Mouse (Mus musculus): ENCODE measurements around the gene Sowahc.

DNA sequence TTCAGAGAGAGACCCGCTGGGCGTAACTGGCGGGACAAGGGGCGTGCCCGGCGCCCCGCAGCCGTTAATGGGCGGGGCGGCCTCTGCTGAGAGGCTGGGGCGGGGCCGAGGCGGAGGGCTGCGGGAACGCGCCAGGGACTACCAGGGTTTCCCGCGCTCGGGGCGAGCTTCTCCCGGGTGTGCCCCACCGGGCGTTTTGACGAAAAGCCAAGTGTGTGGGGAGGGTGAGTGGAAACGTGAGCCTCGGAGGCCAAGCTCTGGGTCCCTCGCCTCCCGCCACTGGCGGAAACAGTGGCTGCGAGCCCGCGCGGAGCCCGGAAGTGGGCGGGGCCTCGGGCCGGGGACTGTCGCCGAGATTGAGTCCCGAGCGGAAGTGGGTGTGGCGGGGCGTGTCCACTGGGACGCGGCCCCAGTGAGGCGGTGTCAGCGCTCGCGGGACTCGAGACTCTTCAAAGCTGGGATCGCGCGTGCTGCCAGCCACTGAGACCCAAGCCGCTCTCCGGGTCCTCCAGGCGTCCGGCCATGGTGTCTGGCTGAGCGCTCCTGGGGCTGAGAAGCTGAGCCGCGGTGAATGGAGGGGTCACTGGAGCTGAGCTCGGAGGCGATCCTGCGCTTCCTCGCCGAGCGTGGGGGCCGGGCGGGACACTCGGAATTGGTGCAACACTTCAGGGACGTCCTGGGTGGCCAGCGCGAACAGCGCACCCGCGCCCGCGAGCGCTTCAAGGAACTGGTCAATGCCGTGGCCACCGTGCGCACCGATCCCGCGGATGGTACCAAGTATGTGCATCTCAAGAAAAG lies at the start of gene Sowahc, which contains the start of gene Sept10:
- TF ChIP-seq CTCF (IDR thresholded peaks at IDR 0.05; ENCODE audit: low read depth) (no peak), EP300 (optimal IDR thresholded peaks at IDR 0.05) (peak; percentile 85)
